Comparison of ENCODE assay signal across 8 mouse cellular contexts in the genomic region with DNA sequence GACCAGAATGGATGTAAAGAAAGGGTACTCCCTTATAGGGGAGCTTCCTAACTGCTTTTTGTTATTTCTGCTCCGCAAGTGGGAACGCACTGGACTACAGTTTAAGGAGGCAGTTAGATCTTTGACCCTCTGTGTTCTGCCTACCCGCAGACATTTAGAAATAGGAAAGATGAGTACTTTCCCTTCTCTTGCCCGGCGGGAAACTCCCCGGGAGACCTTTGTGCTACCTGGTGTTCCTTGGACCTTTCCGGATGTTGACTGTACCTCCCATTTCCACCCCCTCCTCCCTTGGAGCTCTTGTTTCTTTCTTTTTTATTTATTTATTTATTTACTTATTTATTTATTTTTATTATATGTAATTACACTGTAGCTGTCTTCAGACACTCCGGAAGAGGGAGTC. TPM values are rescaled to one million over a fixed set of nuclear protein-coding genes. Genes with fewer than 3 reads are reported as not detected.
DNase-seq lines count a peak whose midpoint lies in the region; ATAC-seq and TF ChIP-seq lines count a peak whose summit lies in the region.

No protein-coding gene starts in this region.

- H3K4me3 ChIP-seq in lung, postnatal 0 days (ENCODE audit: low read depth, low read length): peak overlapping the region; percentile 62
- peak overlapping the region; percentile 75 for H3K4me3 ChIP-seq in forebrain, embryonic 16.5 days (replicated peaks; ENCODE audit: low read length)
- H3K4me3 ChIP-seq in limb, embryonic 12.5 days (replicated peaks): peak overlapping the region; percentile 65
- H3K4me3 ChIP-seq in stomach, embryonic 16.5 days (replicated peaks; ENCODE audit: low read length): peak overlapping the region; percentile 62

- H3K9me3 ChIP-seq in lung, postnatal 0 days (ENCODE audit: low read length): no peaks in the 10 kb centered on the region
- no peaks in the 10 kb centered on the region for H3K9me3 ChIP-seq in forebrain, embryonic 16.5 days (ENCODE audit: control insufficient read depth, low read length)
- H3K9me3 ChIP-seq in limb, embryonic 12.5 days: no peaks in the 10 kb centered on the region
- H3K9me3 ChIP-seq in stomach, embryonic 16.5 days (replicated peaks; ENCODE audit: control insufficient read depth, low read length): no peaks in the 10 kb centered on the region

- no peak for DNase-seq in lung, postnatal 0 days (ENCODE audit: low spot score)
- DNase-seq in lung, postnatal 4 days: no peak
- no peak for DNase-seq in right cerebral cortex, postnatal 4 days

- no peak for ATAC-seq in lung, postnatal 0 days
- ATAC-seq in forebrain, embryonic 16.5 days: no peak
- no peak for ATAC-seq in limb, embryonic 12.5 days (ENCODE audit: insufficient number of reproducible peaks, insufficient read depth, low FRiP score, low TSS enrichment, low read depth)
- ATAC-seq in stomach, embryonic 16.5 days (ENCODE audit: insufficient read depth, low FRiP score): no peak
- no peak for ATAC-seq in megakaryocyte-erythroid progenitor cell, adult 5-6 weeks (replicated peaks; ENCODE audit: low FRiP score, low TSS enrichment, poor library complexity, severe bottlenecking)
- ATAC-seq in granulocyte monocyte progenitor cell, adult 5-6 weeks (replicated peaks; ENCODE audit: poor library complexity, severe bottlenecking): no peak

- H3K36me3 ChIP-seq in lung, postnatal 0 days (ENCODE audit: insufficient read depth, low read length): no peaks in the 10 kb centered on the region
- H3K36me3 ChIP-seq in forebrain, embryonic 16.5 days (ENCODE audit: control insufficient read depth, insufficient read depth): no peaks in the 10 kb centered on the region
- no peaks in the 10 kb centered on the region for H3K36me3 ChIP-seq in limb, embryonic 12.5 days
- no peaks in the 10 kb centered on the region for H3K36me3 ChIP-seq in stomach, embryonic 16.5 days (ENCODE audit: control insufficient read depth, insufficient read depth, low read length)

- H3K4me2 ChIP-seq in lung, postnatal 0 days (replicated peaks; ENCODE audit: low read depth, low read length): peak overlapping the region; percentile 93
- H3K4me2 ChIP-seq in forebrain, embryonic 16.5 days (ENCODE audit: low read length): peak overlapping the region; percentile 69
- H3K4me2 ChIP-seq in limb, embryonic 12.5 days: peak overlapping the region; percentile 99
- peak overlapping the region; percentile 93 for H3K4me2 ChIP-seq in stomach, embryonic 16.5 days (ENCODE audit: low read depth, low read length)

- no peaks in the 10 kb centered on the region for H3K4me1 ChIP-seq in lung, postnatal 0 days (ENCODE audit: insufficient read depth, low read depth, low read length)
- H3K4me1 ChIP-seq in forebrain, embryonic 16.5 days (replicated peaks; ENCODE audit: control insufficient read depth, insufficient read depth, low read length): peaks cover 9% of the 10 kb centered on the region
- peaks cover 17% of the 10 kb centered on the region for H3K4me1 ChIP-seq in limb, embryonic 12.5 days (replicated peaks)
- peaks cover 10% of the 10 kb centered on the region; the same call in 1 of the 2 replicates for H3K4me1 ChIP-seq in stomach, embryonic 16.5 days (ENCODE audit: control insufficient read depth, insufficient read depth, low read length)

- no peak for TF ChIP-seq CTCF in lung, postnatal 0 days (IDR thresholded peaks at IDR 0.05)

- no peak overlapping the region for H3K27ac ChIP-seq in lung, postnatal 0 days (ENCODE audit: low read length)
- H3K27ac ChIP-seq in forebrain, embryonic 16.5 days (ENCODE audit: low read length): no peak overlapping the region
- no peak overlapping the region for H3K27ac ChIP-seq in limb, embryonic 12.5 days
- no peak overlapping the region for H3K27ac ChIP-seq in stomach, embryonic 16.5 days (ENCODE audit: low read length)

- peaks cover 29% of the 10 kb centered on the region for H3K27me3 ChIP-seq in lung, postnatal 0 days (replicated peaks; ENCODE audit: insufficient read depth, low read length)
- peaks cover 27% of the 10 kb centered on the region for H3K27me3 ChIP-seq in forebrain, embryonic 16.5 days (replicated peaks; ENCODE audit: control insufficient read depth, insufficient read depth, low read length)
- peaks cover 91% of the 10 kb centered on the region for H3K27me3 ChIP-seq in limb, embryonic 12.5 days
- H3K27me3 ChIP-seq in stomach, embryonic 16.5 days (ENCODE audit: control insufficient read depth, insufficient read depth, low read length): peaks cover 58% of the 10 kb centered on the region

- 0 out of 2 replicates have a peak overlapping the region, but pooled peaks have one; percentile 5 for H3K9ac ChIP-seq in lung, postnatal 0 days (replicated peaks; ENCODE audit: low read depth)
- peak overlapping the region; percentile 88; the same call in 1 of the 2 replicates for H3K9ac ChIP-seq in forebrain, embryonic 16.5 days (replicated peaks; ENCODE audit: low read depth, low read length)
- H3K9ac ChIP-seq in limb, embryonic 12.5 days (replicated peaks): 0 out of 2 replicates have a peak overlapping the region, but pooled peaks have one; percentile 71
- H3K9ac ChIP-seq in stomach, embryonic 16.5 days (ENCODE audit: low read length): peak overlapping the region; percentile 74

- 16% methylated on average over 8 of the region's 8 CpGs for WGBS in lung, postnatal 0 days
- WGBS in forebrain, embryonic 16.5 days: 12% methylated on average over 8 of the region's 8 CpGs
- 12% methylated on average over 8 of the region's 8 CpGs for WGBS in limb, embryonic 12.5 days
- 16% methylated on average over 8 of the region's 8 CpGs for WGBS in stomach, embryonic 16.5 days

- TF ChIP-seq EP300 in lung, postnatal 0 days (IDR thresholded peaks at IDR 0.05): no peak

RNA-seq across cellular contexts. Expression of gene Tmem8, which starts 1.0 kb away (rescaled TPM):
- polyA plus RNA-seq in lung, postnatal 0 days (2015; fragmentation: Nextera tagmentation; extraction: Ambion mirVana): 7.9 and 9.1 TPM in 2 replicates
- polyA plus RNA-seq in forebrain, embryonic 16.5 days (2015; fragmentation: Nextera tagmentation; extraction: Ambion mirVana): 2.0 TPM in 2 replicates
- 0.55 and 0.87 TPM in 2 replicates for polyA plus RNA-seq in limb, embryonic 12.5 days (2016; fragmentation: Nextera tagmentation; extraction: Ambion mirVana)
- 5.7 and 6.9 TPM in 2 replicates for polyA plus RNA-seq in stomach, embryonic 16.5 days (2015; fragmentation: Nextera tagmentation; extraction: Ambion mirVana)
- total RNA-seq in megakaryocyte-erythroid progenitor cell, adult 5-6 weeks (2014; fragmentation: Nextera tagmentation): 38.1 and 41.1 TPM in 2 replicates
- total RNA-seq in megakaryocyte-erythroid progenitor cell, adult 5-6 weeks (2017): 6.0 and 18.4 TPM in 2 replicates
- 5.3 and 8.6 TPM in 2 replicates for total RNA-seq in granulocyte monocyte progenitor cell, adult 5-6 weeks (2014; fragmentation: Nextera tagmentation)
- total RNA-seq in granulocyte monocyte progenitor cell, adult 5-6 weeks (2017): 2.1 and 3.7 TPM in 2 replicates

RNA-seq across cellular contexts. Expression of gene Mrpl28, which starts 9.2 kb away (rescaled TPM):
- polyA plus RNA-seq in lung, postnatal 0 days (2015; fragmentation: Nextera tagmentation; extraction: Ambion mirVana): 109 and 110 TPM in 2 replicates
- 192 and 202 TPM in 2 replicates for polyA plus RNA-seq in forebrain, embryonic 16.5 days (2015; fragmentation: Nextera tagmentation; extraction: Ambion mirVana)
- polyA plus RNA-seq in limb, embryonic 12.5 days (2016; fragmentation: Nextera tagmentation; extraction: Ambion mirVana): 203 and 218 TPM in 2 replicates
- 184 and 201 TPM in 2 replicates for polyA plus RNA-seq in stomach, embryonic 16.5 days (2015; fragmentation: Nextera tagmentation; extraction: Ambion mirVana)
- total RNA-seq in megakaryocyte-erythroid progenitor cell, adult 5-6 weeks (2014; fragmentation: Nextera tagmentation): 116 and 152 TPM in 2 replicates
- total RNA-seq in megakaryocyte-erythroid progenitor cell, adult 5-6 weeks (2017): 30.1 and 63.1 TPM in 2 replicates
- total RNA-seq in granulocyte monocyte progenitor cell, adult 5-6 weeks (2014; fragmentation: Nextera tagmentation): 61.7 and 90.4 TPM in 2 replicates
- total RNA-seq in granulocyte monocyte progenitor cell, adult 5-6 weeks (2017): 47.1 and 68.9 TPM in 2 replicates

RNA-seq across cellular contexts. Expression of gene Nme4, which starts 18.7 kb away (rescaled TPM):
- polyA plus RNA-seq in lung, postnatal 0 days (2015; fragmentation: Nextera tagmentation; extraction: Ambion mirVana): 8.5 and 9.2 TPM in 2 replicates
- polyA plus RNA-seq in forebrain, embryonic 16.5 days (2015; fragmentation: Nextera tagmentation; extraction: Ambion mirVana): 27.4 and 35.3 TPM in 2 replicates
- 124 and 132 TPM in 2 replicates for polyA plus RNA-seq in limb, embryonic 12.5 days (2016; fragmentation: Nextera tagmentation; extraction: Ambion mirVana)
- 67.7 and 74.7 TPM in 2 replicates for polyA plus RNA-seq in stomach, embryonic 16.5 days (2015; fragmentation: Nextera tagmentation; extraction: Ambion mirVana)
- 103 and 104 TPM in 2 replicates for total RNA-seq in megakaryocyte-erythroid progenitor cell, adult 5-6 weeks (2014; fragmentation: Nextera tagmentation)
- total RNA-seq in megakaryocyte-erythroid progenitor cell, adult 5-6 weeks (2017): 70.5 and 80.3 TPM in 2 replicates
- 74.1 and 75.1 TPM in 2 replicates for total RNA-seq in granulocyte monocyte progenitor cell, adult 5-6 weeks (2014; fragmentation: Nextera tagmentation)
- total RNA-seq in granulocyte monocyte progenitor cell, adult 5-6 weeks (2017): 41.2 and 43.4 TPM in 2 replicates

RNA-seq across cellular contexts. Expression of gene Decr2, which starts 23.9 kb away (rescaled TPM):
- 18.7 and 23.8 TPM in 2 replicates for polyA plus RNA-seq in lung, postnatal 0 days (2015; fragmentation: Nextera tagmentation; extraction: Ambion mirVana)
- polyA plus RNA-seq in forebrain, embryonic 16.5 days (2015; fragmentation: Nextera tagmentation; extraction: Ambion mirVana): 30.3 and 33.0 TPM in 2 replicates
- polyA plus RNA-seq in limb, embryonic 12.5 days (2016; fragmentation: Nextera tagmentation; extraction: Ambion mirVana): 29.4 and 31.7 TPM in 2 replicates
- 47.1 and 56.6 TPM in 2 replicates for polyA plus RNA-seq in stomach, embryonic 16.5 days (2015; fragmentation: Nextera tagmentation; extraction: Ambion mirVana)
- 6.8 and 7.7 TPM in 2 replicates for total RNA-seq in megakaryocyte-erythroid progenitor cell, adult 5-6 weeks (2014; fragmentation: Nextera tagmentation)
- total RNA-seq in megakaryocyte-erythroid progenitor cell, adult 5-6 weeks (2017): 5.6 and 7.8 TPM in 2 replicates
- total RNA-seq in granulocyte monocyte progenitor cell, adult 5-6 weeks (2014; fragmentation: Nextera tagmentation): 5.7 and 13.3 TPM in 2 replicates
- total RNA-seq in granulocyte monocyte progenitor cell, adult 5-6 weeks (2017): 14.8 and 17.0 TPM in 2 replicates

RNA-seq across cellular contexts. Expression of gene Axin1, which starts 24.4 kb away (rescaled TPM):
- polyA plus RNA-seq in lung, postnatal 0 days (2015; fragmentation: Nextera tagmentation; extraction: Ambion mirVana): 10.2 and 10.5 TPM in 2 replicates
- polyA plus RNA-seq in forebrain, embryonic 16.5 days (2015; fragmentation: Nextera tagmentation; extraction: Ambion mirVana): 7.6 and 8.3 TPM in 2 replicates
- polyA plus RNA-seq in limb, embryonic 12.5 days (2016; fragmentation: Nextera tagmentation; extraction: Ambion mirVana): 12.5 and 28.3 TPM in 2 replicates
- polyA plus RNA-seq in stomach, embryonic 16.5 days (2015; fragmentation: Nextera tagmentation; extraction: Ambion mirVana): 6.4 and 6.6 TPM in 2 replicates
- 29.2 and 32.1 TPM in 2 replicates for total RNA-seq in megakaryocyte-erythroid progenitor cell, adult 5-6 weeks (2014; fragmentation: Nextera tagmentation)
- 39.9 and 208 TPM in 2 replicates for total RNA-seq in megakaryocyte-erythroid progenitor cell, adult 5-6 weeks (2017)
- 26.9 and 28.3 TPM in 2 replicates for total RNA-seq in granulocyte monocyte progenitor cell, adult 5-6 weeks (2014; fragmentation: Nextera tagmentation)
- total RNA-seq in granulocyte monocyte progenitor cell, adult 5-6 weeks (2017): 147 and 186 TPM in 2 replicates

Comparison
In these comparisons a context has a peak if more than half of its experiments do, and no peak if none do; other contexts are left out.
1. H3K9ac ChIP-seq: peak in every context shown above with its lines; median percentile 88 in forebrain, embryonic 16.5 days; 74 in stomach, embryonic 16.5 days; 71 in limb, embryonic 12.5 days; 5 in lung, postnatal 0 days.